Mouse (Mus musculus) thymus, postnatal 25 days (tissue): ENCODE results near the gene Zfp553.

Experiments used
- DNase-seq: peaks from one replicate; pipeline ENCODE4 v3.0.0; 2022

Gene Zfp553

DNA sequence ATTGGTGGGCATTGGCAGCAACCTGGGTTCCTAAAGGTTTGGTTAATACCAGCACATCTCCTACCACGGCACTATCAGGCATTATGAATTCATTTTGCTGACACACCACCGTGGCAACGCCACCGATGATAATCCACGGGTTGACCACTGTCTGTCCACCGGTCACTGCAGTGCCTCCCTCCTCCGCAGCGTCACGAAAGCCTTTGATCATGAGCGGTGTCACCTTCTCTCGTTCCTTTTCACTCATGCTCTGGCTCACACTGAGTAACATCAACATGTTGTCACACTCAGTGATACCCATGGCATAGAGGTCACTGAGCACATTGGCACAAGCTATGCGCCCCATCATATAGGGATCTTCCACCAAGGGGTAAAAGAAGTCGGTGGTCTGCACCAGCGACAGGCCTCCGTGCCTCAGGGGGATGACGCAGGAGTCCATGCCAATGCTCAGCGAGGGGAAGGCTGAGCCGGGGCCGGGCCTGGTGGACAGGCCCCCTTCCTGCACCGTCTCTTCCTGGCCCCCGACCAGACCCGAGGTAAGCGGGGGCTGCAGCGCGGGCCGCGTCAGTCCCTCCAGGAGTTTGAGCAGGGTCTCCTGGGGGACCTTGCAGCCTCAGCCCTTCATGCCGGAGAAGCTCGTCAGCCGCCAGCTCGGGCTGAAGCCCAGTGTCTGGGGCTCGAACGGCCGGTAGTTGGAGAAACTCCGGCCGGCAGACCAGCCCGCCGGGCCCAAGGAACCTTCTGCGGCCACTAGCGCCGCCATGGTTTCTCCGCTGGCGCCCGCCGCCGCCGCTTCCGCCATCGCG lies 40.5 kb downstream of the Zfp553 start:
- DNase-seq: no peak

GRCm38 (mm10) chr7:127273925-127274789 lies 41.3 kb downstream of the Zfp553 start, which contains the start of gene Sephs2:
TSS of gene Sephs2 (minus strand) at chr7:127274055.
- peak; percentile 96 for DNase-seq

DNA sequence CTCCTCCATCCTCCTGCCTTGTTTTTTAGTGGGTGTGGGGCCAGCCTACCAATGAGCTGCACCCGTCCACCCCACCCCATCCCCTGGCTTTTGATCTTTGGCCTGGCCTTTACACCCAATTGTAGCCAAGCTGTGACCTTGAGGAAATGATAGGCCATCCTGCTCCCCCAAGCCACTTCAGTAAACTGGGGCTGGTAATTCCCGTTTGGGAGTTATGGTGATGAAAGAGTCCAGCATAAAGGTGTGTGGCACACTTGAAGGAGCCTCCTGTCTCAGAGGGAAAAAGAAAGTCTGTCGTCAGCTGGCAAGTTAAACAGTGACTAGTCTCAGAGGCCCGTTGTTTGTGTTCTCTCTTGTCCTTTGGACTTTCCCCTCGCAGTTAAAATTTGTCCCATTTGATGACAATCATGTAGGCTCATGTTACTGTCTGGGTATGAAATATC lies 43.7 kb downstream of the Zfp553 start:
- no peak for DNase-seq

GRCm38 (mm10) chr7:127278311-127278710 lies 45.5 kb downstream of the Zfp553 start:
- peak; percentile 83 for DNase-seq

DNA sequence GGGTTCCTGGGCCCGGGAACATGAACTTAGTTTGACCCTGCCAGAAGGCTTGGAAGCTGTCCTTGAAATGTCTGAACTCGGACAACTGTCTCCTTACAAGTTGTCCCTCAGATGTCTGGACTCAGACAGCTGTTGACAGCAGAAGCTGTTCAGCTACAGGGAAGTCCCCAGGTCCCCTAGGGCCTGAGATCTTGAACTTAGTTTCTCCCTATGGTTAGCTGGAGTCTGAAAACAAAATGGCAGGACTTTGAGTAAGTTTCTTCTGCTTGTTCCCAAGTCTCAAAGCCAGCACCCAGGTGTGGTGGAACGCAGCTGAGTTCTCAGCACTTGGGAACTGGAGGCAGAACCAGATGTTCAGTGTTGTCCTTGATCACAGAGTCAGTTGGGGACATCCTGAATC lies 47.2 kb downstream of the Zfp553 start:
- DNase-seq: peak; percentile 56

DNA sequence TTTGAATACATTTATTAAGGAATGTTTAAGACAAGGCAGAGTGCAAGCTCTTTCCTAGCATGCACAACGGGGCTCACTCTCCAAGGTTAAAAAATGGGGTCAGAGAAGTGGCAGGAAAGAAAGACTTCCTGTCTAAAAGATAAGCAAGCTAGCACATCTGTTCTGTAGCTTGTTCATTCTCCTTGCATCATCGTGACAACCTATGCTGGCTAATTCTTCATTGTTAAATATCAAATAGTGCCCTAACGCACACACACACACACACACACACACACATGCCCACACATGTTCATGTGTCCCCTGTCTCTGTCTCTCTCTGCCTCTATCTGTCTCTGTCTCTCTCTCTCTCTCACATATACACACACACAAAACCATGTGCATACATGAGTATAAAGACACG lies 48.3 kb downstream of the Zfp553 start:
- DNase-seq: peak; percentile 50

- DNase-seq: peak; percentile 63
These were observed 49.3 kb downstream of the Zfp553 start for GRCm38 (mm10) chr7:127282190-127282589.

DNA sequence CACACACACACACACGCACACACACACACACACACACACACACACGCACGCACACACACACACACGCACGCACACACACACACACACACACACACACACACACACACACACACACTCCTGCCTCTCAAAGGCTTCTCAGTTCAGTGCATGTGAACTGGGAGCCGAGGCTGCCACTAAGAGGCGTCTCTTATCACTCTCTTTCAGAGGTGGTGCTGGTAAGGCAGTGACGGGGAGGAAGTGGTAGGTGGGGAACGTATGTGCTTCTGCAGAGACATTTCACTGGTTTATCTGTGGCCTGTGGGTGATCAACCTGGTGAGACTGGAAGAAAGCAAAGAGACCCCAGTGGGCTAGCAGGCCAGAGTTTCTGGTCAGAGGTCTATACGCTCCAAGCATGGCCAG lies 52.3 kb downstream of the Zfp553 start:
- DNase-seq: peak; percentile 64
